Mouse (Mus musculus) lung, adult 2 months (tissue): Measurements from ENCODE around the gene Scarb1.

Experiments
- CTCF ChIP-seq: fragments of 200-500 bp; IDR thresholded peaks from 2 replicates; pipeline ENCODE4 v1.5.1; 2011; ENCODE audit warnings: mild to moderate bottlenecking, low read length, control low read depth; ENCODE audit not compliant: insufficient read depth
- POLR2A ChIP-seq: fragments of 200-500 bp; IDR thresholded peaks from 2 replicates; pipeline ENCODE4 v1.6.1; 2011; ENCODE audit warnings: low read depth, mild to moderate bottlenecking, control low read depth, low read length, borderline replicate concordance; ENCODE audit errors: extremely low read depth

DNA sequence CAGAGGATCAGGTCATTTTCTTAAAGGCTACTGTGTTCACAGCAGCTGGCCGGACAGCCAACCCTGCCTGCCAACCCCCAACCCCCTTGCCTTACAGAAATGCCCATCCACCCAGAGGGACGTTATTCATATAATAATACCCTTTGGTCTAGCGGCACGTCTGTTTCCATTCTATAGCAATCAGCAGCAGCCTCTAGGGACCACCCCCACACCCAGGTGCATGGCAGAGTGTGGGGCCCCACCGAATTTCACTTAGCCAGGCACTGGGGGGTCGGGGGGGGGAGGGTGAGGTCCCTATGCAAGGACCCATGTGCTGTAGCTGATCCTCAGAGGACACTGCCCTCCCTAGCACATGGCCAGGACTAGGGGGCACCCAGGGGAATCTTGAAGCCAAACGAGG, 61.7 kb downstream of the Scarb1 start:
- no peak for TF ChIP-seq CTCF
- no peak for TF ChIP-seq POLR2A
